Mouse (Mus musculus): Measurements from ENCODE around the gene Rbck1.

GRCm38 (mm10) chr2:152322198-152322597 is 10.3 kb downstream of the Rbck1 start:
- TF ChIP-seq CTCF (IDR thresholded peaks at IDR 0.05; ENCODE audit: low read depth) (no peak), EP300 (IDR thresholded peaks at IDR 0.05; ENCODE audit: low read depth) (no peak)
